Mouse (Mus musculus) spleen, postnatal 10 days (tissue): ENCODE measurements around the gene Pced1b.

Source experiments
- DNase-seq, 2 experiments: peaks; one replicate each; pipeline ENCODE4 v3.0.0; 2021 to 2022; ENCODE audit warnings: low spot score in 2 of 2

Gene Pced1b

DNA sequence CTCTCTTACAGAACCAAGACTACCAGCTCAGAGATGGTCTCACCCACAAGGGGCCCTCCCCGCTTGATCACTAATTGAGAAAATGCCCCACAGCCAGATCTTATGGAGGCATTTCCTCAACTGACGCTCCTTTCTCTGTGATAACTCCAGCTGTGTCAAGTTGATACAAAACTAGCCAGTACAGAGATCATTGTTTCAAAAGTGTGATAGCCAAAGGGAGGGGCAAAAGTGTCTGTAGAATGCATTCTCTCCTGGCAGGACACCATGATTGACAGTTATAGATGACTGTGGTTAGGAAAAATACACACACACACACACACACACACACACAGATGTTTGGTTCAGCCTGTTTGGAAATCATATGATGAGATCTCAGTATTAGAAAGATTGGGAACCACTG is 150.9 kb downstream of the Pced1b start:
- no peak for DNase-seq

DNA sequence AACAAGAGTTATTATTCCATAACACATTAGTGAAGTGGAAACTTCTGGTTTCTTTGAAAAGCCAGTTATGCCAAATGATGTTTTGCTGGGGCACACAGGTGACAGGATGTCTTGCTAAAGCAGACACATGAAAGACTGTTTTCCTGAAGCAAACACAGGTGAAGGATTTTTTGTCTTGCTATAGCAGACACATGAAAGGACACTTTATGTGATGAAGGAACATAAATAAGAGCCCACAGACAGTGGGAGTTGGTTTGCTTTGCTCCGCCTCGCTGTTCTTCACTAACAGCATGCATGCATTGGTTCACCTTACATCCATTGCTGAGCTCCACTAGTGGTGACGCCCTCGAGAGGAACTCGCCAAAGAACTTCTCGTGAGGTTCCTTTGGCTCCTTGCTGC is 154.0 kb downstream of the Pced1b start:
- no peak for DNase-seq

DNA sequence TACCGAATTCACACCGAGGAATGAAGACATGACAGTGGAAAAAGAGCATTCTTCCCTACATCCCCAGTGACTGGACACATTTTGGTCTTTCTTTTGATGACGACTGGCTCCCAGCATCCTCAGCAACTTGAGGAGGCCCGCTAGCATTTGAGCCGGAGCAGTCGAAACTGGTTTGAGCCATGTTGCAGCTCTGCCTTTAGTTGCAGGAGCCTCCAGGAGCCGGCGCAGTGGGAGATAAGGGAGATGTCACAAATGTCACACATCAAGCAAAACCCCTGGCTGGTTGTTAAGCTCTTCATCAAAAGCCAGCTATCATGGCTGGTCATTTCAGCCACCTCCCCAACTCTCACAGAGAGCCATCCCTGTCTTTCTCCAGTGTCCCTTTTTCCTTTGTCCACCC is 157.6 kb downstream of the Pced1b start:
- DNase-seq: no peak

DNA sequence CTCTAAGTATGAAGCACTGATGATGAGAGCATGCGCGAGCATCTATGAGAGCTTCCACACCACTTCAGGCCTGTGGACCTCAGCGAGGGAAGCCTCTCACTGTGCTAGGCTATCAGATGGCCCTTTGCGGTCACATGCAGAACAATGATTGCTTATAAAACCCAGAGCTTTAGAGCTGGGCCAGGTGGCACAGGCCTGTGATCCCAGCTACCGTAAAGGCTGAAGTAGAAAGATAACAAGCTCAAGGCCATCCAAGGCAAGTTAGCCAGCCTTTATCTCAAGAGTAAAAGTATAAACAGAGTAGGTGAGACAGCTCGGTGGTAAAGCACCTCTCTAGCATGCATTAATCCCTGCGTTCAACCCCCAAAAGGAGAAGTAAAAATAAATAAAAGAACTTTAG is 158.1 kb downstream of the Pced1b start:
- no peak for DNase-seq

DNA sequence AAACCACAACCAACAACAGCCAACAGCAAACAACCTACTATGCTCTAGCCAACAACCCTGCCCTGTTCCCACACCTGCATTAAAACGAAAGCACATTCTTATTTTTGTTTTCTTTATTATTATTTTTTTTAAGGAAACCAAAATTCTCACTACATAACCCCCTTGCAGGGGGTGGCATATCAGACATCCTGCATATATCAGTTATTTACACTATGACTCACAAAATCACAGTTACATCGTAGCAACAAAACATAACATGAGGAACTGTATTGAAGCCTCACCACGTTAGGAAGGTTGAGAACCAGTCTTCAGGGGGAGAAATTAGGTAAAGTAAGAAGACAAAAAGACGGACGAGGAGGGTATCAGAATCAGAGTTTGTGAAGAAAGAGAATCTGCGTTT is 159.2 kb downstream of the Pced1b start:
- DNase-seq: no peak

DNA sequence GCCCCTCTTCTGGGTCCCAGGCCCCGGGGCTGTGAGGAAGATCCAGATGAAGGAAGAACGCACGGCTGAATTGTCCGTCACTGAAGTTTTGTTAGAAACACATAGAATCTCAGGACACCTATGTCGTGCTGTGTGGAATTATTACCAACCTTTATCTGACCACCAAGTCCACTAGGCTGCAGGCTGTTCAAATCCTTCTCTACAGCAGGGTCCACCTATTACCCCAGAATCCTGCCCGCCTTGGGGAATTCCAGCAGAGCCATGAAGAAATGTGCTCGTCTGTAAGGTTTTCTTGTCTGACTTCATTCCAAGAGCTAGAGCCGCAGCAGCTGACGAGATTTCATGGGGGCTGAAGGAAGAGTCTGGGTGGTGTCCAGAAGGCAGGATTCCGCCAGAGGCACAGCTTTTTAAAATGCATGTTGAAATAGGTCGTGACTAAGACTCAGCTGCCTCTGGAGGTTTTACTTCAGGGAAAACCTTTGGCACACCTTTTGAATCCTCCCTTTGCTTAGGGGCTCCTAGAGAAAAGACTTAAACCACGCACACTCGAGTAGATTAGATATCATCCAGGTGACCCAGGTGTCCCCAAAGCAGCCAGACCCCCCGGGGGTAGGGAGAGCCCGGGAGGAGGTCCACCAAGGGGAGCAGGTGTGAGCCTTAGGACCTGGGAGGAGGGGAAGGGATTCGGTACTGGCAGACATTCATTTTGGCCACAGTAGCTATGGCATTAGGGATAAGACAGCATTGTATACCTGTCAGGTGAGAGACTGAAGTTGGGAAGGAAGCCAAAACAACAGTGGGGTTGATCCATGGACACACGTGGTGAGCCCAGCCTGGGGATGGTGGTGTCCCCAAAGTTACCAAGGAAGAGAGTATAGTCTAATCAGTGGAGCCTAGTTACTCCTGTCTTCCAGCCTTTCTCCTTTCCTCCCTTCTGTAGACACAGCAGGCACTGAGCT is 160.9 kb downstream of the Pced1b start:
- no peak for DNase-seq

DNA sequence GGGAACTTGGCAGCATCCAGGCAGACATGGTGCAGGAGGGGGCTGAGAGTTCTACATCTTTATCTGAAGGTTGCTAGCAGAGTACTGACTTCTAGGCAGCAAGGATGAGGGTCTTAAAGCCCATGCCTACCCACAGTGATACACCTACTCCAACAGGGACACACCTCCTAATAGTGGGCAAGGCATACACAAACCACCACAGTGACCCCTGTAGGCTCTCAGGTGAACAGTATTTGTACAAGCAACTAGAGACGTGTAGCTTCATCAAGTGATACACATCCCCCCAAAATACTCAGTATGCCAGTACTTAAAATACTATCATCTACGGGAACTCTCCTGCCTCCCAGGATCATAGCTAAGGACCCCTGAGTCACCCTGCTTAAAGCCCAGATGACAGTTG is 164.2 kb downstream of the Pced1b start:
- peak in 1 of 2 experiments; percentile 29 for DNase-seq

DNA sequence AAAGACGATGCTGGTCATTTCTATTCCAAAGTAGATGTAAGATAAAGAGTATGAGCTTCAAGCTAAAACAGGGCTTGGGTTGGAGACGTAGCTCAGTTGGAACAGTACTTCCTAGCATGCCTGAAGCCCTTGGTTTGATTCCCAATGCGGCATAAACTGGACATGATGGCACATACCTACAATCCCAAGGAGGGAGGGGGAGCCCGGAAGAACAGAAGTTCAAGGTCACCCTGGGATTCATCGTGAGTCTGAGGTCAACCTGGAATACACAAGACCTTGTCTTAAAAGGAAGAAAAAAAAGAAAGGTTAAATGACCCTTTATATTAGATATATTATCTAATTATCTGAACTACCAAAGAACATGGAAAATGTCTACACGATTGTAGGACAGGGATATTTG is 164.8 kb downstream of the Pced1b start:
- no peak for DNase-seq

DNA sequence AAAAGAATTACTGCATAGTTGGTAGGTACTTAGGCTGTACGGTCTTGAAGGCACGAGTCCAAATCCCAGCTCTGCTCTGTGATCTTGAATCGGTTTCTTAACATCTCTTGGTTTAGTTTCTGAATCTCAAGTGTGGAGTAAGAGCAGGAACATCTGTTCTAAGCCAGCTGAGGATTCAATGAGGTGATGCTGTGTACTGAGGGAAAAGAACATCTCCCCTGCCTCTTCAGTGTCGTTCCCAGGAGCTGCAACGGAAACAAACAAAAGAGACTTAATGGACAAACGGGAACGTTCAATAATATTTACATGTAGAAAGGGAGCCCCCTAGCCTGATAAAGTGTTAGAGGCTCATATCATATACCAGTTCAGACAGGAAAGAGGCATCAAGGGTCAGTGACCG is 165.4 kb downstream of the Pced1b start:
- no peak for DNase-seq

DNA sequence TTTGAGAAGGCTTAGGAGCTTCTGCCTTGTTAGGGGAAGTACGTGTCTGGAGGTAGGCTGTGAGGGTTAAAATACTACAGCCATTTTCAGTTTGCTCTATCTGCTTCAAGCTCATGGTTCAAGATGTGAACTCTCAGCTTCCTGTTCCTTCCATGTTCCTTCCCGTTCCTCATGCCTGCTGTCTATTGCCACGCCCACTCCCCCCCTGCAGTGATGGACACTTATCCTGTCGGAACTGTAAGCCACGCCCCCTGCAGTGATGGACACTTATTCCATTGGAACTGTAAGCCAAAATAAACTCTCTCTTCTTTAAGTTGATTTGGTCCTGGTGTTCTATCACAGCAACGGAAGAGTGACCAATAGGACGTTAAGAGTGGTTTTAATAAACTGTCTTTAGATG is 166.0 kb downstream of the Pced1b start:
- DNase-seq: no peak

DNA sequence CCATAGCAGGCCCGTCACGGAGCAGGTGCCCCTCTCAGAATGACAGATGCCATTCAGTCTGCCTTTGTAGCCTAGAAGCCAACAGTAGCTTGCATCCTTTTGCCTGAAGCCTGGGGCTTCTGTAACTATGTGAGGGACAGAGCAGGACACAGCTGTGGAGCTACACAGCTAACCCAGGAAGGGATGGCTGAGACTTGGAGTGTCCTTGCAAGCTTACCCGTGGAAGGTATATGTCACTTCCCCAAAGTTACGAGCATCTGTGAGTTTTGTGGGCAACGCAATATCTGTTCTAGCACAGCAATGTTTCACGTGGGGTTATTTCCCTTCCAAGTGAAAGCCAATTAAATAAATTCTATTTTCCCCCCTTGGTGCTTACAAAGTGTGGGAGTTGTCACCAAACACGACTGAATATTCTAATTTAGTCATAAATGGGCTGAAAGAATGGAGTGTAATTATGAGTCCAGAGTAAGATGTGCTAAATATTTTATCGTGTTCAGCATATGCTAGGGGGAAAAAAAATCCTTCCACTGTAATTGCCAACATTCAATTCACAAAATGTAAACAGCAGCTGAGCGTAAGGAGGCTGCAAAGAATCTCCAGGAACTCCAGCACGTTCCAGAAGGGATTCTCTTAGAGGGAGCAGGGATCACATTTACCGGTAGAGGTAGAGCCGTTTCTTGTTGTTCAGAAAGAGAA is 168.0 kb downstream of the Pced1b start:
- DNase-seq: no peak

DNA sequence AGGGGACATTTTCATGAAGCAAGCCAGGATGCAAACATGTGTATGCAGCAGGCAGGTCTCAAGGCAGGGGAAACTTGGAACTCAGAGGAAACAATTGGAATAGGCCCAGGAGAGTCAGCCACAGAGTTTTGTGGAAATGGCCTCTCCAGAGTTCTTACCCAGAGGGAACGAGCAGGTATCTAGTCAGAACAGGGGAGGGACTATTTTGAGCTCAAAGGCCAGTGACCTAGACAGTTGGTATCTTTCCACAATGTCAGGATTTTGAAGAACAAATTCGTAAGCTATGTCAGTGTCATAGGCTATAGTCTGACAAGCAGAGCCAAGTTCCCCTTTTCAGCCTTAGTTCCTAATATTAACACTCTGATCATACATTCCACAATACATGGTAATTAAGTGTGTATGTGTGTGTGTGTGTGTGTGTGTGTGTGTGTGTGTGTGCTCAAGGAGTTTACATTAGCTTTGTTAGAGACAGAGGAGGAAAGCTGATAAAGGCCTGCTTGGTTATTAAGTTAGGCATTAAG is 168.6 kb downstream of the Pced1b start:
- no peak for DNase-seq

DNA sequence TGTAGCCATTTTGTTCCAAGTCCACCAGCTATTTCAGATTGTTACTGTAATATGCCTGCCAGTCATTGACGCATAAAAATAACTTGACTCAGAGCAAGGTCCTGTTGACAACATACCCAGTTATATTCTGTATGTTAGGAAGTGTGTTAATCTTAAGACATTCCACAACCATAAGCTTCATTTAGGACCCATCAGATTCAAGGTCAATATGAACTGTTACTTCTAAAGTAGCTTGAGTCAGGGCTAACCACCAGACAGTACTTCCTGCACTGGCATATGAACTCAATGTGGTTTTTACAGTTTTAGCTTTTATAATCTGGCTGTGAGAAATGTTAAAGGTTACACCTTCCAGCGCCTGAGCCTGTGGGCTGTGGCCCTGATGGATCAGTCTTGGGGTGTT is 173.4 kb downstream of the Pced1b start:
- DNase-seq: no peak

DNA sequence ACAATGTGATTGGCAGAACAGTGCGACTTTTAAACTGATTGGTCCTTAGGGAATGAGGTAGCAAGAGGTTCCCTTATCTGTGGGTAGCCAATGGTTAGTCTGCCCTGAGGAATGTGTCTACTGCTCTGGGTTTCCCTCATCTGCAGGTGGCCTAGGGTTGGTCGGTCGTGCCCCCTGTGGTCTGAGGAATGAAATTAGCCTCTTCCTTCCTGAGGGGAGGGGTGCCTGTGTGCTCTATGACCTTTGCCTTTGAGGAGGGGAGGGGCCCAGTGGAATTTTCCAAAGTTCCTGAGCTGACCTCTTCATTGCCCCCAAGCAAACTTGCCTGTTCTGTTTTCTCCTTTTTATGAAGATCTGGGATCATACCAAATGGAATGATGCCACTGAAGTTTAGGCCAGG is 174.6 kb downstream of the Pced1b start:
- no peak for DNase-seq

DNA sequence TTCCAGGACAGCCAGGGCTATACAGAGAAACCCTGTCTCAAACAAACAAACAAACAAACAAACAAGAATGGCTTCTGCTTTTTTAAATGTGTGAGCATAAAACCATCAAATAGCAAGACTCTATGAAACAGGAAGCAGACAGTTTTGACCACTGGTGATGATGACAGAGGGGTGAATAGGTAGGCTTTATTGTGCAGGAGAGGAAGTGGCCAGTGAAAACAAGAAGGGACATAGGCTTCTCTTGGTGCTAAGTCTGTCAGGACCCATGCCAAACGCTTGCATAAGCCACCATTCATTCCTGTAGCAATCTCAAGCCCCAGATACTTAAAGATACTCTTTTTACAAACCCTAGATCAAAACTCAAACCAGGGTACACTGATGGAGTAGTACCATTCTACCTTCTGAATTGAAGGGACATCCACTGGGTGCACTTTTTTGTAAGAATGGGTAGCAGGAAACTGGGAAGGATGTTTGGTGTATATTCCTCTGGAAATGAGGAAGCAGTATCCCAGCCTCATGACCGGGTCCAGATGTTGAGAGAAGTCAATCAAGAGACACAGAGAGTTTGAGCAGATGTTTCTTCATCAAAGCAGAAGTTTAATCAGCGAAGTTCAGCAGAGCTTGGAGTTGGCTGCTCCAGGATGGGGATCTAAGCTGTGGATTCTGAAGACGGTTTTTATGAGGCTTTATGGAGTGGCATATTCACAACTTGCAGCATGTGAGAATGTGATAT is 175.5 kb downstream of the Pced1b start:
- DNase-seq: no peak

DNA sequence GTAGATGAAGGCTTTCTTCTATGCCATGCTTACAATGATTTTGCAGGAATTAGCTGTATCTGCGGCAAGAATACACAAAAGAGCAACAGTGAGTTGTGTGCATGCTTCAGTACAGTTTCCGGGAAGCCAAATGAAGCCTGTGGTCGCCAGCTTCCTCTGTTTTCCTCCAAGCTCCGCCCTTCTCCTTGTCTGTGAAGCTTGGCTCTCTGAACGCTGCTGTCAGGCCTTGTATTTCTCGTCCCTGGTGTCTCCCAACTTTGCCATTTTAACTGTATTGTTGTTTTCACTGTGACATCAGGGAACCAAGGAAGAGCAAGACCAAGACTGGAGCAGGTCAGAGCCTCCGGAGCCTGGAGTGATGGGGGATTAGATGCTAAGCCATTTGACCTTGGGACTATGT is 177.5 kb downstream of the Pced1b start:
- DNase-seq: peak in 1 of 2 experiments; percentile 43

DNA sequence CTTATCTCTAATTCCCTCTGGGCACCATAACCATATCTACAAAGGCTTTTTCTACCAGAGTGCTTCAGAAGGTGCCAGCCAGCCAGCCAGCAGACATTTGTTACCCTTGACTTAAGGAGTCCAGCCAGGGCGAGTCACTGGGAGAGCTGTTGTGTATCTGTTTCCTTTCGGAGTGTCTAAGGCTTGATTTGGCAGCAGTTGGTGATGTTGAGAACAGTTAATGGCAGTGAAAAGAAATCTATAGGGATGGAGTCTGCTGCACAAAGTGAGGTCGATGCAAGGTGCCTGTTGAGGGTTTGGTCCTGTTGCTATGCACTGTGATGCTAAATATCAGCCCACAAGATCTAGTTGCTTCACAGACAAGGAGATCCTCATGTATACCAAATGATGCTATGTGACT is 178.1 kb downstream of the Pced1b start:
- DNase-seq: no peak

DNA sequence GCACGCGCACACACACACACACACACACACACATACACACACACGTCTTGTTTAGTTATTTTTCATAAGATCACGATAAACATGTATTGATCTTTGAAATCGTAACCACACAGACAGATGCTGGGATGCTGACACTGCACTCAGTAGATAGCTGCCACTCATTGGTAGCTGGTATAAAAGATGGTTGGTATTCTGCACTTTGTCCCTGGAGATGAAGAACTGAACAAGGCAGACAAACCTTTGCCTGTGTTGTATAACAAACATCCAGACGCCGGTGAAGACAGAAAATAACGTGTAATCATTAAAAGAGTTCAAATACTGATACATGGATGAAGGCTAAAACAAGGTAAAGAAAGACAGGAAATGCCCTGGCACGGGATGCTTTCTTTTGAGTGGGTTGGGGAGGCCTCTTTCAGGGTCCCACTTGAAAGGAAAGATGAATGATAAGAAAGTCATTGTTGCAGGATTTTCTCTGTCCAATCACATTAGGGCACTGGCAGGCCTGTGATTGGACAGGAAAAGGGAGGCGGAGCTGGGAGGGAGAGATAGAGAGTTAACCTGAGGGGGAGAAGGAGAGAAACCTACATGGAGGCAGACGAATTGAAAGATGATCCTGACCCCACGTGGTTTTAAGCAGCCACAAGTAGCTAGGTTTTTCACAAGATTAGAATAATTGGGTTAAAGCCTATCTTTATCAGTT is 182.4 kb downstream of the Pced1b start:
- DNase-seq: no peak

DNA sequence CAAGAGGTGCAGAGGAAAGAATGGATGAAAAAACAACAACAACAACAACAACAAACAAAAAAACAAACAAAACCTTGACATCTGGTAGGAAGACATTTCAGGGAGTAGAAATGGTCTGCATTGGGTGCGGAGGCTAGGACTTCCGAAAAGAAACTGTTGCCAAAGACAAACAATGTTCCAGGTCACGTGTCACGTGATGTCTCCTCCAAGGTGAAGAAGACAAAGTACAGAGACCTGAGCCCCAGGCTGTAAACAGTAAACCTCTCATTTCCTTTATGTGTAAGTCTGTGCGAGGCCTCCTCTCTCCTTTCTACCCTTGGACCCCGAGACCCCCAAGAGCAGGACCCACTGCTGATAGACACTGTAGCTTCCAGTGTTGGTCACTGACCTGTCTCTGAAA is 184.6 kb downstream of the Pced1b start:
- DNase-seq: no peak

DNA sequence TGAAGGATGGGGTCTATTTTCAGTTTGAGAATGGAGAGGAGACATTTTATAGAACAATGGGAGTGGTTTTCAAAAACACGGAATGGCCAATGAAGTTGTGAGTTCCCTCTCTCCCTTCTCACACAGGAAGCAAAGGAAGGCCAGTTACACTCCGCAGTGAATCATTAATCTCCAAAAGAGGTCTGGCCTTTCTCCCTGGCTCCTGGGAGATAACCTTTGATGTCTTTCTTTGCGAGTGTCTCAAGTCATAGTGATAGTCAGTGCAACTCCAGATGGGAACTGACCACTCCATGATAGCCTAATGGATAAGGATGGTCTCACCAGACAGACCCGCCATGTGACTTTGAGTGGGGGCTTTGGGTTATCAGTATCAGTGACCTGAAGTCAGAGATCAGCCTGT is 185.3 kb downstream of the Pced1b start:
- DNase-seq: no peak
